Mouse (Mus musculus): ENCODE measurements around the gene Oard1.

The Oard1 gene

DNA sequence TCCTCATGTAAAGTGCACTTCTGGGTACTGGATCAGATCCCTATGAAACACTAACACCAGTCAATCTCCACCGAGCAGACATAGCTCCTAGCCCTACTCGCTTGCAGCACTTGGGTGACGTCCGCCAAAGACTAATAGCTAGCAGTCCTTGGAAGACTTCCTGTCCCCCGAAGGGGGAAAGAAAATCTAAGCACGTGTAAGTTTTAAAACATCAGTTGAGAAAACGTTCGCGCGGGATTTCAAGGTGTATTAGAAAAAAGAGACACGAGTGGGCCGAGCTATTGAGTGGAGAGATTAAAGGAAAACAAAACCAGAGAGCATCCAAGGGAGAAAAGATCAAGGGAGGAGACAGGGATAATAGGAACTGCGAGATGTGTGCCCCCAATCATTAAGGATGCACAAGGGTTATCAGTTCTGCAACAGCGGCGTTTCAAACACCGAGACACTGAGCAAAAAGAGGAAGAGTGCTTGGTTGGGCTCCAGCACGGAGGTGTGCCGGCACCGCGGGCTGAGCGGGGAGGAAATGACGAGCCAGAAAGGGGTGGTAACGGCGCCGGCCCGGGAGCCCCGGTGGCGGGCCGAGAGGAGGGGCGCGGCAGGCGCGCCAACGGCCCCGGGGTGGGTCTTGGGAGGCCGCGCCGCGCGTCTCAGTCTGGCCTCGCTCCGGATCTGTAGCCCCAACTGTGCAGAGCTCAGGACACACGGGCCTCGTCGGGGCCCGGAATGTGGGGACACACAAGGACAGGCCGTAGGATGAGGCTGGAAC, 1.1 kb upstream of the Oard1 start:
- DNase-seq (ENCODE audit: low spot score), result peak; percentile 80

DNA sequence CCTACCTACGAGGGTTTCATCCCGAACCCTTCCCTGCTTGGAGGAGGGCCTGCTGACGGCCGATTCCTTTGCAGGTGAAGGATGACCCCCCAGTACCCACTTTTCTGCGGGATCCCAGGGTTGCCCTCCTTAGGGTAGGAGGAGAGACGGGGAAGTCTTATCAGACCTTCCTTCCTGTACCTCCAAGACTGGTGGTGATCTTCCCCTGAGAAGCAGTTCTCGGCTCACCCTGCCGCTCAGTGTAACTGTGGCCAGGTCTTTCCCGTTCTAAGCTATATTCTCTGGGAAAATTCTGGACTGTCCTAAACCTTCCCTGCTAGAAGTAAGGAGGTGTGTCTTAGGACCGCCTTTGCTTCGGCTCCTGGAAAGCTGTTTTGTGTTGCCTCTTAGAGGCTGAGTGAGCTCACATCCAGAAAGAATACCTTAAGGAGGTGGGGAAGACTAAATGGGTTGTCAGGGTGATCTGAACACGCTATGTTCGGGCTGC, 528 bp downstream of the Oard1 start:
- no peak for DNase-seq (ENCODE audit: low spot score)

GRCm38 (mm10) chr17:48411241-48411640, 1.4 kb downstream of the Oard1 start:
- DNase-seq (ENCODE audit: low spot score), result no peak

DNA sequence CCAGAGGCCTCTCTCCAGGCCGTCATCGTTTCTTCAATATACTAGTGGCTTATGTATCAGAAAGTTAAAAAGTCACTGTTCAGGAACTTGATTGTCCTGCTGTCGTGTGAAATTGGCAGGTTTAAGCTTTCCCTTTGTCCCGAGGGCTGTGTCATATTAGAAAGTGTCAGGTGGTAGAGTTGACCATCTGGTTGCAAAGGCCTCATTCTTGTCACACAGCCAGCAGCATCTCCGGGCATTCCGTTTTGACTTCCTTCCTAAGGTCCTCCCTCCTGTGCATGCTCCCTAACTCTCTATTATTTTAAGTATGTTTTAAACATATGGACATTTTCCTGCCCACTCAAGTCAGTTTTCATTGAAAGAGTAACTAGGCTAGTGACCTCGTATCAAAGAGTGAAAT, 6.2 kb downstream of the Oard1 start:
- no peak for DNase-seq (ENCODE audit: low spot score)

GRCm38 (mm10) chr17:48416425-48417195, 6.8 kb downstream of the Oard1 start:
- peak; percentile 82 for DNase-seq (ENCODE audit: low spot score)

- no peak for DNase-seq (ENCODE audit: low spot score)
Observed at GRCm38 (mm10) chr17:48417521-48417920, 7.7 kb downstream of the Oard1 start.

GRCm38 (mm10) chr17:48418174-48418573, 8.4 kb downstream of the Oard1 start:
- no peak for DNase-seq (ENCODE audit: low spot score)

- DNase-seq (ENCODE audit: low spot score), result no peak
Observed at GRCm38 (mm10) chr17:48418781-48419180, 9.0 kb downstream of the Oard1 start.

GRCm38 (mm10) chr17:48419571-48419970, 9.8 kb downstream of the Oard1 start:
- no peak for DNase-seq (ENCODE audit: low spot score)

GRCm38 (mm10) chr17:48424237-48424636, 14.4 kb downstream of the Oard1 start:
- DNase-seq (ENCODE audit: low spot score), result no peak

DNA sequence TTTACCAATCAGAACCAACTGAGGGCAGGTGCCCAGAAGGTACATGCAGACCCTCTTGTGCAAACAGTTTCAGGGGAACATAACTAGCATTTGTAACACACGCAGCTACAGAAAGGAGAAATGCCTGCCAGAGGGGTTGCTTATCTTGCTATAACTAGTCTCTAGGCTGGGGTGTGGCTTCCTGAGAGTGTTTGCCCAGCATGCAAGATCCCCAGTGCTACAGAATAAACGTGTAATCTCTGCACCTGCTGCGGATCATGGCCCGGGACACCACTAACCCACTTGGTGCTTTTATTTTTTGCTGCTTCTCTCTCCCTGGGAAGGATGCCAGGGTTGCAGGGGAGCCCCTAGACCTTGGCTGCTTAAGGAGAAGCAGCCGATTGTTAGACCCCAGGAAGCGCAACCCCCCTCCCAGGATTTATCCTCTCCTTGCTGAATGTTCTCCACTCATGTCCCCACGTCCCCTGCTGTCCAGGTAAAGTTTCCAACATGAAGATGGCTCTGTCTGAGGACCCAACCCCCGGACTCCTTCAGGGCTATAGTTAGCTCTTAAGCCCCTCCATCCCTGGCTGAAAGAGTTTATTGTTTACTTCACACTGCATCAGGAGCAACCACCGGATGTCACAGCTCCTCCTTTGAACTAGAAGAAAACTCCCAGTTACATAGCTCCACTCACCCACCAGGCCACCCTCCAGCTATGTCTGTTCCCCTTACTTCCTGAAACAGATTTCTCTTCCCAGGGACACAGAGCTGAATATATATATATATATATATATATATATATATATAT, 16.2 kb downstream of the Oard1 start:
- no peak for DNase-seq (ENCODE audit: low spot score)

GRCm38 (mm10) chr17:48426991-48427750, 17.4 kb downstream of the Oard1 start:
- DNase-seq (ENCODE audit: low spot score), result no peak

GRCm38 (mm10) chr17:48427852-48428530, 18.2 kb downstream of the Oard1 start:
- DNase-seq (ENCODE audit: low spot score), result no peak

DNA sequence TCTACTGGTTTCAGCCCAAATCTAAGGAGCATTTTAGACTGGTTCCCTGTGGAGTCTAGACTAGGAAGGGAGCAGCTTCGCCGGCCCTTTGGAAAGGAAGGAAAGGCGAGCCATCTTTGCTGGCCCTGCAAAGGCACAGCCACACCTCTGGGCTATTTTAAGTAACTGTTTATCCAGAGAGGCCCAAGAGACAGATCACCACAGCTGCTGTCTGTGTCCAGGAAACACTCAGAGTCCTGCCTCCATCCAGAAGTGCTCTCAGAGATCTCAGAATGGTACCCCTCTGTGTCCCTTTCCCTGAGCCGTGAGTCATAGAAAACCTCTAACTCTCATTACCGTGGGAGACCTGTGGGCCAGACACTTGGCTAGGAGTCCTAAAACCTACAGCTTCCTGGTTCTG, 20.6 kb downstream of the Oard1 start:
- DNase-seq (ENCODE audit: low spot score), result no peak

- no peak for DNase-seq (ENCODE audit: low spot score)
Observed at GRCm38 (mm10) chr17:48431054-48431453, 21.2 kb downstream of the Oard1 start.

- no peak for DNase-seq (ENCODE audit: low spot score)
Observed at GRCm38 (mm10) chr17:48432158-48432980, 22.6 kb downstream of the Oard1 start, which contains the start of gene Apobec2. Gene Apobec2, minus strand, starts transcription at chr17:48432930.

DNA sequence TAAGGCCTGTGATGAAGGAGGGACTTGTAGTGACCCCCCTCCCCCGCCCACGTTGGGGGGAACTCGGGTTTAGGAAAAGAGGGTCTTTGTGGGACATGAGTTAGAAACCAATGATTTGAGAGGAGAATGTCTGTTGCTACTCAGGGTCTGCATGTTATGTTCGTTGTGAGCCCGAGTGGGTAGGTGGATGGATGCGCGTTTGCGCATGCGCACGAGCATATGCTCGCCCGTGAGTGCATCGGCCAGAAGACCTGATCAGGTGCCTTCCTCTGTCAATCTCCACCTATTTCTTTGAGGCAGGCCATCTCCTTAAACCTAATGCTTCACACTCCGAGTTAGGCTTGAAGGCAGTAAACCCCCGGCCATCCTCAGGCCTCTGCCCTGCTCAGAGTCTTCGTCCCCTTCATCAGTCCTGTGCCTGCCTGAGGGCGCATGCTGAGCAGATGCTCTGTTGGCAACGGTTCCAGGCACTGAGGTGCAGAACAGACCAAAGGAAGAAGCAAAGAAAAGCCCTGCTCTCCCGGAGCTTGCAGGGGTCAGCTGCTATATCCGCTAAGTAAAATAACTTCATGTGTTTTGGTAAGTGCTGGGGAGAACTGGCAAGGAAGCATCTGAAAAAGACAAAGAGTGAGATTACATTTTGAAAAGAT, 23.3 kb downstream of the Oard1 start:
- no peak for DNase-seq (ENCODE audit: low spot score)

DNA sequence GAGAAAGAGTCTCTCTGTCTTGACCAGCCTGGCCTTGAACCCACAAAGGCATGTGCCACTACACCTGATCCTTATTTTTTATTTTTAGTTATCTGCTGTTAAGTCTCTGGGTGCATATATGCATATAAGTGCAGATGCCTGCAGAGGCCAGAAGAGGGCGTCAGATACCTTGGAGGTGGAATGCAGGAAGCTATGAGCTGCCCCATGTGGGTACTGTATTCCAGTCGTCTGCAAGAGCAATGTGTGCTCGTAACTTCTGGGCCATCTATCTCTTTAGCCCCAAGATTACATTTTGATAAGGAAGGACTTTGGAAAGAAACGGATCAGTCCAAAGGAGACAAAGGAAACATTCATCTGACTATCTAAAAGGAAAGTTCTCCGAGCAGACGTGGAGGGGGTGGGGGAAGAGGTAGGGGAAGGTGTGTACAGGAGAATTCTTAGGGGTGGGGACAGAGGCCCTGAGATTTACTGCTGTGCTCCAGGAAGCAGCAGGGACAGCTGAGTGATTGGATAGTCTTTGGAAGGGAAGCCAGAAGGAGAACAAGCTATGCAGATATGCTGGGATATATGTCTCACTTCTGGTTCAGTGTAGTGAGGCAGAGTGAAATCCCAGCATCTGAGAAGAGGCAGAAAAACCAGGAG, 24.0 kb downstream of the Oard1 start:
- DNase-seq (ENCODE audit: low spot score), result no peak

DNA sequence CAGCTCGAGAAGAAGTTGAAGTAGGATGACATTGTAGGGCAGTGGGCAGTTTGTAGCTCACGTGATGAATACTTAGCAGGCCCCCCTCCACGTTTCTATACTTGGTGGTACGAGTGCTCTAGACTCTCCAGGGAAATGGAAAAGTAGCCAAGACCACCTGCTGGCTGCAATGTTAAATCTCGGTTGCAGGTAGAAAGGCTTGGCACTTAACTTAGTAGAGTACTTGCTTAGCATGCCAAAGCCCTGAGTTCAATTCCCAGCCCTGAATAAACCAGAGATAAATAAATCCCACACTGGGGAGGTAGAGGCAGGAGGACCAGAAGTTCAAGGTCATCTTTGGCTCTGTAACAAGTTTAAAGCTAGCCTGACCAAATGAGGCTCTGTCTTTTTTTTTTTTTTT, 24.7 kb downstream of the Oard1 start:
- no peak for DNase-seq (ENCODE audit: low spot score)

Data from testis, postnatal 10 days (tissue).